Mouse (Mus musculus): ENCODE measurements around the gene Arhgap22. TPM values are rescaled to one million over a fixed set of nuclear protein-coding genes. Genes with fewer than 3 reads are reported as not detected.

Gene Arhgap22
- total RNA-seq (2021) = 1 to 10 TPM; 1.0 to 1.1 TPM
- long read RNA-seq, experiment 1 = 0 reads
- long read RNA-seq, experiment 2 = 0 reads

DNA sequence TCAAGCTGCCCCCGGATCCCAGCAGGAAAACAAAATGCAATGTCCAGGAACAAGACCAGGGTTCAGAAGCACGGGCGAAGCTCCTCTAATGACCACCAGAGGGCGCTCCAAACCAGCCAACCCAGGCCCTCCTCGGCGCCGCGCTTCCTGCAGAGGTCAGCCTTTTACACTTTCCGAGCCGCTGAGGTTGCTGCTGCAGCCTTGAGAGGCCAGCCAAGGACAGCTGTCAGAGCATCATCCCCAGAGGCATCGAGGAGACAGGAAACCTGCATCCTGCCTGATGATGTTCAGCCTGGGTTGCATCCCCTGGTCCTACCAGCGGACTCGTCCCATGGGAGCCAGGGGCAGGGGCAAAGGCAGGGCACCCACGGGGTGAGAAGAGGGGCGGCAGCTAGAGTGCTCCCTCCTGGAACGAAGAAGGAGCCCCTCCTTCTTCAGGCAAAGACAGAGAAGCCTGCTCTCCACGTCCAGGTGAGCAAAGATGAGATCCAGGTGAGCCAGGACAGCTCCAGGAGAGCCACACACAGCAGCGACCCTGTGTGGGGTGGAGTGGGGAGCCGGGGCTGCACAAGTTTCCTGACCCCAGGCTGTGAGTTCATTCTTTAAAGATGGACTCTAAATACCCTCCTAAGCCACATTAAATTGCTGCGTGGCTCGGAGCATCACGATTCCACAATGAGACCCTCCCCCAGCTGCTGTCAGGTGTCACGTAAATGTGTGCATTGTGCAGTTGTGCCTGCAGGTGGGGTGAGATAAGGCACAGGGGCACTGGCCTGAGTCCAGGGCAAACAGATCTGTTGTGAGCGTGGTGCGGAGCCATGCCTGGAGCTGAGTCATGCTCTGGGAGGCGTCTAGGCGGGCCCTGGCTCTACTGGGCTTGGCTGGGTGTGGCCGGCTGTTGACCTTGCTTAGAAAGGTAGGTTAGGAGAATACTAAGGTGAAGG, at the start of gene Arhgap22:
Gene Arhgap22 (plus strand): TSS at position 204 of the 944 bp plus-strand sequence.
- DNase-seq = peak; percentile 74

DNA sequence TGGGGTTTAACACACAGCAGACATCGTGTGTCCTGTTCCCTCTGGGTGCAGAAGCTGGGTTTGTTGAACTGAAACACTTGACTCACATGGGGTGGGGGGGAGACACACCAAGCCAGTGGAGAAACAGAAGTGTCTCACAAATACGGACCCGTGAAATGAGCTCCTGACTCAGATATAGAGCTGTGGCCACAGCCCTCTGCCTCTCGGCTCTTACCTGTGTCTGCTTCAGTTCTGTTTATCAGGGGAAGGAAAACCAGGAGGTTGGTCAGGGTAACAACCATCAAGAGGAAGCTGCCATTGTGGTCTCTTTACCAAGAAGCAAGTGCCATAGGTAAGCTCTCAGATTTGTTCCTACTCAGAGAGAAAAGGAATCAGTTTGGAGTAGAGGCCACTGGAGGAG, 45.1 kb upstream of the Arhgap22 start:
- DNase-seq = no peak

DNA sequence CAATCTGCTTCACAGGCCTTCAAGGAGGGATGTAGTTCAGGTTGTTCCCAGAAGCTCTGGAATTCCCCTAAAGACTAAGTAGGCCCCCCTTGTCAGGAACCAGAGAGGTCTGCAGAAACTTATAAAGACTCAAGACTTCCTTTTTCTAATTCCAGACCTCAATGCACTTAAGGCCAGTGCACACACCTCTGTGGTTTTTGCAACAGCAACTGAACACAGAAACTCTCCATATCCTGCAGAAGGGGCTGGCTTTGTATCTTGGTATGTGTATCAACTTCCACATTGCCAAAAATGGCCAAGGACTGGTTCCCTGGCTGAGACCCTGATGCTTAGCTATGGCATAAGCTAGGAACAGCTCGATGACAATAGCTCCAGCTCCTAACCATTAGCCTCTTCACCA, 41.9 kb upstream of the Arhgap22 start:
- no peak for DNase-seq

DNA sequence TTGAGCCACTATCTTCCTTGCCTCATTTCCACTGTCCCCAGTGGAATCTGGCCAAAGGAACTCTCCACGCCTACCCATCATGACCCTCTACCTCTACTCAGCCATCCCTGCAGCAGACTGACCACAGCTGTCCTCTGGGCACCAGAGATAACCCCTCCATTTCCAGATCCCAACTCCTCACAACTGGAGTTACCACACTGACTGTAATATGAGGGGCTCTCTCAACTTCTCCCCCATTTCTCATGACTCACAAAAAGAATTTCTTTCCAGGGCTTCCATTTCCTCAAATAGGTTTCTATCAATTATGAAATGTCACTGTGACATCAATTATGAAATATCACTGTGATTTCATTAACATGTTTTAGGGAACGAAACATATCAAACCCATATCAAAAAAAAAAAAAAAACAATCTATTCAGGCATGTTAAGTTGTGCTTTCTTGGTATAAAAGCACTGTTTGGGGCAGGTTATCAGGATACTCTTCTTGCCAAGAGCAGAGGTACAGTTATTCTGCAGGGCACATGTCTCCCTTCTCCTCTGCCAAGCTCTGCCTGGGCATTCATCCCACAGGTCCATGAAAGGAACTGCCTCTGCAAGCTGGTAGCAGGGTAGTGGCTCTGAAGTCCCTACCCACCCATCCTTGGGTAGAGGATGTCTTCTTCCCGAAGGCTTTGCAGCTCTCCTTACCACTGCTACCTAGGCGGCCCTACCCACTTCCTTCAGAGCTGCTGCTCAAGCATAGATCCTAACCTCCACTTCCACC, 38.6 kb upstream of the Arhgap22 start:
- no peak for DNase-seq

DNA sequence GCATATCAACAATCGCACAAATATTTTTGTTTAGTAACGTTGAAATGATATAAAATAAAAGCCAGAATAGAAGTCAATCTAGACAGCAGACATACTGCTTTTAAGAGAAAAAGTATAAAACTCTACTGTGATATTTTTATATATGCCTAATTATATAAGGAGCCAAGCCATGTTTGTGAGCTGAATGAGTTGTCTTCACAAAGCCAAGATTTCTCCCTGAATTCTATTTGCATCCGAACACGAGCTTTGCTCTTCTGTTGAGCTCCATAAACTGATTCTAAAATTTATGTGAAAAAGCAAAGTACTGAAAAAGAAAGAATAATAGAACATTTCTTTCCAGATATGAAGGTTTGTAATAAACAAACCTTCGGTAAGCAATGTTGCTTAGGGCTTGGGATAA, 33.7 kb upstream of the Arhgap22 start:
- no peak for DNase-seq

DNA sequence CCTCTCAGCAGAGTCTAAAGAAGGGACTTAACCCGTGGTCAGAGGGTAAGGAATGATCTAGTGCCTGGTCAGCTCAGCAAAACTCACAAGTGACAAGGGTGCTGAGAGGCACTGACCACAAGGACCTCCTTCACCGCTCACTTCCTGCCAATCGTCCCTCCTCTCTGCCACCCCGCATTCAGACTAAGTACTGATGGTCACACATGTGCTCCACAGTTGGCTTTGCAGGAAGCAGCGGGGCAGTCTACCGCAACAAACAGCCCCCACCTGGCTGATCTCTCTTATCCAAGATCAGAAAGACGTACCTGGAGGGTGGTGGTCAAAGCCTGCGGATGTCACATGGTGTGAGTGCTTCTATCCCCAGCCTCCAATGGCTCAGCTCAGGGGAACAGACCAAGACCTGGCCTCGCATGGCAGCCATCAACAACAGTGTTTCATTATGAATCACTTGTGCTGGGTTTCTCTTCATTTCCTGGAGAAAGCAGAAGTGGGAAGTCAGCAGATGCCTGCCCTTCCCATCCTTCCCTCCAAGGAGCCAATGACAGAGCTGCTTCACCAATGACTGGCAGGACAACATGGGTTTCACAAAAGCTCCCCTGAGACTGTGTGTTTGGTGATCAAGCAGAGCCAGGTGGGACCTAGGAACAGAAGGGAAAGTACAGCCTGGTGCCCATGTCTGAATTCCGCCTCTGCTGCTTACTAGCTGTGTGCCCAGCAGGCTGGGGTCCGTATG, 28.6 kb upstream of the Arhgap22 start, which contains the start of gene Wdfy4:
Gene Wdfy4 (minus strand): TSS at position 441 of the 733 bp plus-strand sequence.
- no peak for DNase-seq

DNA sequence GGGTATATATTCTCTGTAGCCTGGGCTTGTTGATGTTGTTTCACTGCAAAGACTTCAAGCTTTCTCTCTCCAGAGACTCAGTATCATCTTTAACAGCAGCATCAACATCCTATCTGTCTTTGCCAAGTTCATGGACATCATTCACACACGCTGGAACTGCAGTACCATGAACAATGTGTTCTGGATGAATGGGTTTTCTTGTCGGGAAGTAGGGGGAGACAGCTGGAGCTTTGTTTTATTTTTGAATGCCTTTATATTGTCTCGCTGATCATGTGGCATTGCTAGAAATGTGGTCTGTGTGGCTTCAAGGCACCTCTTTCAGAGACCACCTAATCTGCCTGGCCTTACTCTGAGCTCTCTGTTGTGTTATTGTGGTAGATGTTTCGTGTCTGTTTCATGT, 26.6 kb upstream of the Arhgap22 start:
- no peak for DNase-seq

DNA sequence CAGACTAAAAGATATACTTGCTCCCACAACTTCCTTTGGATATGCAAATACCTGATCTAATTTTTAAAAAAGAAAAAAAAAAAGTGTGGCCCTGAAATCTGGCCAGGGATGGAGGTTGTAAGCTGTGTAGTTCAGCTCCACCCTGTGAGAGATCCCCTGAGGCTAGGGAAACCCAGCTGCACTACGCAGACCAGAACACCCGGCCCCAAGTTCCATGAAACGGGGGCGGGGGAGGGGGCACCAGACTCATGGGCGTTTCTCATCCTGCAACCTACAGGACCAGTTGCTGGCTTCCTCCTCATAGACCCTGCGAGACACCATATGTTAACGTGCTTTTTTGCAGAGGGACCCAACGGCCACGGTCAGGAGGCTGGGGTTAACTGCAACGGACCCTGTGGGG, 24.6 kb upstream of the Arhgap22 start:
- DNase-seq = no peak

DNA sequence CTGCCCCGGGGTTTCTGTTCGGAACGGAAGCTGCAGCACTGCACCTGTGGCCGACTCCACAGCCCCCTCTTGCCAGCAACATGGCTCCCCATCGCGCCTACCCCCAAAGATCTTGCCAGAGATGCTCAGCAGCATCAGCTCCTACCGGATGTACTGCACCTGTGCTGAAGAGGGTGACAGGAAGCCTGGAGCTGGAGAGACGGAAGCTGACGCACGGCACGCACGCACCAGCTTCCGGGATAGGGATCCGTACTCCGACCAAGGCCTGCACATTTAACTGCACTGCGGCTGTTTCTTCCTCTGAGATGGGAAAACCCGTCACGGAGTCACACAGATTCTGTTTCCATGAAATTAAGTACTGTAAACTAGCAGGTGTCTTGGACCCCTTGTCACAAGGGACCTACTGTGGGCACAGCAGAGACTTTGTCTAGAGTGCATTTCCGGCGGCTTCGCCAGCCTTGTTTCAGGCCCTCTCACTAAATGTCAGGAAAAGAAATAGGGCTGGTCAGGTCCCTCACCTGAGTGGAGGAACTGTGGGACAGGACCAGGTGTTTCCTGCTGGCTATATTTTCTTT, 23.9 kb upstream of the Arhgap22 start:
- no peak for DNase-seq

DNA sequence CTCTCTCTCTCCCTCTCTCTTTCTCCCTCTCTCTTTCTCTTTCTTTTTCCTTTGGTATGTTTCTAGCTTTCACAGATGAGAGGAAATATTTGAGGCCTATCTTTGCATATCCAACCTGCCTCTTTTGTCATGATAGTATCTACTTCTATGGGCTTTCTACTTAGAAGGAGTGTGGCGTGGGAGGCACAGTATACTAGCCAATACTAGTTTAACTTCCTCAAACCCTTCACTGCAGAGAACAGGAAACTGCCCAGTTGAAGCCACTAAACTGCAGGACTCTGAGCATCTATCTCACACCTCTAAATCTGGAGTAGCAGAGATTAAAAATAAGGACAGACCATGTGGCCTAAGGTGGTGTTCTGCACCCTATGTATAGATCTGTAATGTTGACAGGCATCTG, 23.2 kb upstream of the Arhgap22 start:
- no peak for DNase-seq

DNA sequence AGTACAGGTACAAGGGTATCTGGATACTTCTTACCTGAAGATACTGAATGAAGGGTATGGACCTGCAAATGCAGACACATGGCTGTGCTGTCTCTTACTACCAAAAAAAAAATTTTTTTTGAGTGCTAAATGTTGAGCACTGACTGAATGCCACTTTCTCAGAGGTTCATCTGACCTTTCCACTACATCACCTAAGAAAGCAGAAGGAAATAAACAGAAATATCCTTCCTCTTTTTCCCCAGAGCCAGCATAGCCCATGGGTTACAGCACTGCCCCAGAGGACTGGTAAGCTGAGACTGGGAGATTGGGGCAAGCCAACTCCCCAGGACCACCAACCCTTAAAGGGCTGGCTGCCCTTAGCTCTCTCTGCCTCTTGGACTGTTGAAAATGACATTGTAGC, 20.1 kb upstream of the Arhgap22 start:
- DNase-seq = no peak

DNA sequence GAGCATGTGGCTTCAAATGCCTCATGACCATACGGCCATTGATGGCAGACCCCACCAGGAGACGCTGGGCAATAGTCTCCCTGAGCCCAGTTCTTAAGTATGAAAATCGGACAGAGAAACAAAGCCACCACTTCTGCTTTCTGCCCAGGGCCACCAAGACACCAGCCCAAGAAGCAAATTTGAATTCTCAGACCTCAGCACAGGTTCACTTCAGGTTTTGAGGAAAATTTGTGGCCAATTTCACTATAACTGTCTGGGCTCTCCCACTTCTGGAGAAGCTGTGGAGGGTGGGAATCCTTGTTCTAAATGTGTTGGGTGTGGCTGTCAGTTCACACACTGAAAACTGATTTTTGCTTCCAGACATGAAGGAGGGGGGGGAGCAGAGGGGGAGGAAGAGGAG, 19.6 kb upstream of the Arhgap22 start:
- no peak for DNase-seq

DNA sequence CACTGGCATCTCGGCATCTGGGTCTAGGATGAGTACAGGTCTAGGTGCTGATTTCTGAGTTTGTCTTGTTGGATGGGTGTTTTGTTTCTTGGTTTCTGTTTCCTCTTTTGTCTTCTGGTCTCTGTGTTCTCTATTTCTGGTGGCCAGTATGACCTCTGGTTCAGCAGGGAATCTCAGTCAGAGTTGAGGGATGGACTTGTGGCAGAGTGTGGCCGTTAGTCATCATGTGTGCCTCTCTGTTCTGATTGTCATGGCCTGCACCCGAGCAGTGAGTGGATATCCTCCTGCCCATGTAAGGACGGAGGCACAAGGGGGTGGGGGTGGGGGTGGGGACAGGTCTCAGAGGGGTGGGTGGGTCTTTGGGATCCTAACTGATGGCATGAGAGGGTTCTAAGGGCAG, 11.7 kb upstream of the Arhgap22 start:
- DNase-seq = no peak

DNA sequence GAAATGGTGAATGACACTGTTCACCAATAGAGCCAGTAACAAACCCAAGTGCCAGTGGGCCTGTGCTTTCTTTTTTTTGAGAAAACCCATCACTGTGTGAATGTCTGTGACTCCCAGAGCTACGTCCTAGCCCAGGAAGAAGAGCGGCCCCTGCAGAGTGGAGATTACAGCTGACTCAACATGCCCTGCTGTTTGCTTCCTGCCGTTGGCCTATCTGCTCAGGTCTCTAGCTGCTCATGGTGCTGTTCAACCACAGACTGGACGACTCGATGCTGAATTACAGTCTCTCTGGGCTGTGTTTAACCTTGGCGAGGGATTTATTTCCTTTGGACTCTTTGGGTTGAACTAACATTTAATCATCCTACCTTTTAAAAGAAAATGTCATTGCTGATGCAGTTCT, 10.9 kb upstream of the Arhgap22 start:
- no peak for DNase-seq

DNA sequence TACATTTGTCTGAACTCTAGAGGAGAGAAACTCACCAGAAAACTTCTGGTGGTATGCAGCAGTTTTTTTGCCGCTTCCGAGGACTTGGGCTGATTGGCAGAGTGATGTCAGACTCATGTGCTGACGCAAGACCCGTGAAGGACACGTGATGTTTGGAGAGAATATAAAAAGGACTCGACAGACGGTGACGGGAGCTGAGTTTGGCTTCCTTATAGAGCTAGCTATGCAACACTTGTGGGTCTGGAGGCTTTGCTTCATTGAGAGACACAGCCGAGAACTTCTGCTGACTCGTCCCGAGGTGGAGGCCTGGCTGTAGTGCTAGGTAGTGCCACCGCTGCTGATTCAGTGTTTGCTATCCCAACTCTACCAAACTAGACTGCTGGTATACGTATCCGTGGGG, 10.0 kb upstream of the Arhgap22 start:
- DNase-seq = no peak

DNA sequence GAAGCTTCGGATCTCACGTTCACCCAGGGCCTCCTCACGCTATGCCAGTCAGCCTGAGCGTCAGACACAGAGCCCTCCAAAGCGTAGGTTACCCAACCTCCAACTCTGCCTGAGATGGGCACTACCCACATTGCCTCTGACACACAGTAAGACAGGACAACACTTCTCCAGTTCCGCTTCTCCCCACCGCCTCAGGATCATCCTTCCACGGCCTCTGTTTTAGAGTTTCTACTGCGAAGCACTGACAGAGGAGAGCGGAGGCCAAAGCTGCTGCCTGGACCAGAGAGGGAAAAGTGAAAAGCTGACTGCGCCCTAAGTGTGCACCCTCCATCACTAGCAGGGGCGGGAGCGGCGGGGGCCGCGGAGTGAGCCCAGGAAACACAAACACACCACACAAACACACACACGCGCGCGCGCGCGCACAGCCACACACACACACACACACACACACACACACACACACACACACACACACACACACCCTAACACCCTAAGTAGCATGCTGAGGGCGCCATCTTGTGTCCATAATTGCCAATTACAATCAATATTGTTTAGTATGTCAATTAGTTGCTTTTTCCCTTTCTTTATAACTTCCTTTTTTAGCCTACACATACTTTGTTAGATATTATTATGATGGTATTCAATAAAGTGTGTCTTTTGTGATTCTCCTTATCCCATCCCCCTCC, 8.4 kb upstream of the Arhgap22 start:
- DNase-seq = no peak

DNA sequence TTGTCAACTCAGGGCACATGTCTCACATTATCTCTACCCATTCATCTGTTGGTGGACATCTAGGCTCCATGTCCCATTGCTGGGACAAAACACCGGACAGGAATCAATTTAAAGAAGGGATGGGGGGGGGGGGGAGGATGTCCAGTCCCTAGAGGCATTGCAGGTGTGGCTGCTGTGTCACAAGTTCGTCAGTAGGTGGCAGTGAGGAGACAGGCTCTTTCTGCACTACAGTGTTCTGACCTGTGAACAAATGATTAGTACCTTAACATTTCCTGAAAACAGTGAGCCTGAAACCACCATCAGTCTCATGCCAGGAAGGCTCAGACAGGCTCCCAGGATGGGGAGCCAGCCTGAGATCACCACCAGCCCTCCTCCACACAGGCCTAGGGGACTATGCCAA, 6.8 kb upstream of the Arhgap22 start:
- no peak for DNase-seq

DNA sequence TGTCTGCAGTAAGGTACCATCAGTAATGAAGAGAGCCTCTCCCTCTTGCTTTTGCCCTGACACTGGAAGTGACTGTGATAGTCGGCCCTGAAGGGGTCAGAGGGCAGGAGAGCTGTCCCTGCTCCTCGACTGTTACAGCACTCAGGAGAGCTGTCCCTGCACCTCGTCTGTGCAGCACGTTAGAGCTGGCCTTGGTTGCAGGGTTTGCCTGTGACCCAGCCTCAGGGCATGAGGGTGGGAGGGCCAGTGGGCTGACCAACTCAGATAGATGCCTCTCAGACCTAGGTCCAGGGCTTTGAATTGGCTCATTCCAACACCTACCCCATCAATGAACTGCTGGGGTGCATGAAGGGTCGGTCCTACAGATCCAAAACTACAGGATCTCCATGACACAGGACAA, 5.5 kb upstream of the Arhgap22 start:
- DNase-seq = no peak

DNA sequence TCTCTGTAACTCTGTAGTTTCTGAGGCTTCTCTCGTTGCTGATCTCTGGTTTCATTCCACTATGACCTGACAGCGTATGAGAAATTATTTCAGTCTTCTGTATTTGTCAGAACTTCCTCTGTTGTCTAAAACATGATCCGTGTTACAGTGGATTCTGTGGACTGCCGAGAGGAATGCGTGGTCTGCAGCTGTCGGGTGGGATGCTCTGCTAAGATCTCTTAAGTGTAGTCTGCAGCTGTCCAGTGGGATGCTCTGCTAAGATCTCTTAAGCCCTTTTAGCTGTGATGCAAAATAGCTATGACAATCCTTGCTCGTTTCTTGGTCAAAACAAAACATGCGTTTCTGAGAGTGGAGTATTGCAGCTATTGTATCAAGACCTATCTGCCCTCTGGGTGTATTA, 3.0 kb upstream of the Arhgap22 start:
- no peak for DNase-seq

DNA sequence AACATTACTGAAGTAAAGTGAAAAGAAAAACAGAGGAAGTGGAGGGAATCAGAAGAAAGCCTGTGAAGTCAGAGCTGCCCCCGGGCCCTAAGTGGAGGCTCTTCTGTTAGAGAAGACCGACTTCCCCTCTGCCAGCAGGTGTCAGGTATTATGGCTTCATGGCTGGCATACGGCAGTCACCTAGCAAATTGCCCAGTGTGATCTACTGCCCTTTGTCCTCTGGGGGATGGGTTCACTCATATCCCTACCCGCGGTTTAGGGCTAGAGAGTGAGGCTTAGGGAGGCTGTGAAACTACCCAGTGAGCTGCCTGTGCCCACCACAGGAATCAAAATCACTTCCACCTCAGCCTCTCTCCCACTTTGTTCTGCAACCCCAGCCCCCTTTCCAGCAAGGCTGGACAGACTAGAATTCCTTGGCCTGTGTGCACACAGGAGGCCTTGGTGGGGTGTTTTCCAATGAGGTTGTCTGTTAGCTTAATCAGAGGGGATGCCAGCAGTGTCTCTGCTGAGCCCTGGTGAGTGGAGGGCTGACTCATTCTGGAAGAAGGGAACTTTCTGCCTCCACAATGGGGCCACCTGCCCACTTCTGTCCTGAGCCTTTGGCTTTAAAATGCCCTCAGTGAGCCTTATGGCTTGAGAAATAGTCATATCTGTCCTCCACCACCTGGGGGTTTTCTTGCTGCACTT, 1.4 kb upstream of the Arhgap22 start:
- no peak for DNase-seq

DNA sequence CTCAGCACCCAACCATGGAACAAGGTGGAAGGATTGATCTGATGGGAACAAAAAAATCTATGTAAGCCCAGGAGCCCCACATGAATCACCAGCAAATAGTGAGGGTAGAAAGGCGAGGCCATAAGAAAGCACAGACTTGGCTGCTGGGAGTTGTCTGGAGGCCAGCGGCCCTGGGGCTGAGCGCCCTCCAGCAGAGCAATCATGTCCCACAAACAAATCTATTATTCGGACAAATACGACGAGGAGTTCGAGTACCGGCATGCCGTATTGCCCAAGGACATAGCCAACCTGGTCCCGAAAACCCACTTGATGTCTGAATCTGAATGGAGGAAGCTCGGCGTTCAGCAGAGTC, 892 bp upstream of the Arhgap22 start:
- no peak for DNase-seq

Data from gastrocnemius, postnatal 25 days (tissue).